Mouse (Mus musculus) kidney, postnatal 0 days (tissue): ENCODE measurements around the gene Mmp2. TPM values are rescaled to one million over a fixed set of nuclear protein-coding genes. Genes with fewer than 3 reads are reported as not detected.
"Not testable (repeated sequence)": the region's sequence is repeated elsewhere in the genome, so short reads cannot be mapped to it uniquely, and the experiment has no call there.

Experiments
- ATAC-seq: fragments of 200-750 bp; cut with Nextera tagmentation; replicated peaks from 2 replicates; pipeline ENCODE4 v1.8.0; 2017; ENCODE audit warnings: low read depth, moderate number of reproducible peaks, moderate TSS enrichment, moderate library complexity; ENCODE audit not compliant: low FRiP score
- DNase-seq: peaks from one replicate; pipeline ENCODE4 v3.0.0-alpha.2; 2016; ENCODE audit warnings: low spot score
- H3K27ac ChIP-seq: fragments of 300-500 bp; sonication (generic); 2 replicates; pipeline ENCODE4 v1.5.1; 2014; ENCODE audit warnings: mild to moderate bottlenecking
- H3K27me3 ChIP-seq: fragments of 300-500 bp; sonication (generic); 2 replicates; pipeline ENCODE4 v1.6.1; 2014; ENCODE audit warnings: low read length, mixed read lengths; ENCODE audit not compliant: insufficient read depth
- H3K36me3 ChIP-seq: fragments of 300-500 bp; sonication (generic); 2 replicates; pipeline ENCODE4 v1.6.1; 2014; ENCODE audit warnings: low read length, mixed read lengths; ENCODE audit not compliant: insufficient read depth
- H3K4me1 ChIP-seq: fragments of 300-500 bp; sonication (generic); replicated peaks from 2 replicates; pipeline ENCODE4 v1.6.1; 2014; ENCODE audit warnings: antibody characterized with exemption, low read length, mixed read lengths; ENCODE audit not compliant: insufficient read depth
- H3K4me2 ChIP-seq: fragments of 300-500 bp; sonication (generic); 2 replicates; pipeline ENCODE4 v1.6.1; 2014; ENCODE audit warnings: mild to moderate bottlenecking, low read length, moderate library complexity, mixed read lengths
- H3K4me3 ChIP-seq: fragments of 300-500 bp; sonication (generic); replicated peaks from 2 replicates; pipeline ENCODE4 v1.5.1; 2014; ENCODE audit warnings: low read depth, low read length
- H3K9ac ChIP-seq: fragments of 300-500 bp; sonication (generic); 2 replicates; pipeline ENCODE4 v1.6.1; 2014; ENCODE audit warnings: low read depth, low read length
- H3K9me3 ChIP-seq: fragments of 300-500 bp; sonication (generic); replicated peaks from 2 replicates; pipeline ENCODE4 v1.6.1; 2016; ENCODE audit warnings: low read length, inconsistent platforms, mixed read lengths
- CTCF ChIP-seq: IDR thresholded peaks from 2 replicates; pipeline ENCODE4 v1.5.1; 2016; ENCODE audit warnings: antibody characterized with exemption, low read depth, mild to moderate bottlenecking, moderate library complexity
- WGBS: fragments of 180-500 bp; shearing (Covaris S2); extraction: QIAGEN DNeasy Blood & Tissue Kit; methylation state at CpG from one replicate; pipeline ENCODE4 v1.1.7; 2014; 5-methylcytosine and 5-hydroxymethylcytosine counted together
- polyA plus RNA-seq: library from polyadenylated mRNA; unstranded; fragments of >200 nt; fragmentation: Nextera tagmentation; extraction: Ambion mirVana; gene quantifications from 2 replicates; pipeline ENCODE4 v1.2.1, GENCODE M21; 2015

Mmp2 gene
- polyA plus RNA-seq, 1 experiment from 2014 or later: 136 TPM

GRCm38 (mm10) chr8:92881247-92881646, 54.2 kb downstream of the Mmp2 start:
- 47% methylated on average over 4 of the region's 4 CpGs for WGBS
- Histone ChIP-seq H3K9ac (no peak overlapping the region), H3K4me1 (no peaks in the 10 kb centered on the region), H3K4me2 (no peak overlapping the region), H3K9me3 (no peaks in the 10 kb centered on the region), H3K27me3 (no peaks in the 10 kb centered on the region), H3K36me3 (no peaks in the 10 kb centered on the region), H3K4me3 (no peak overlapping the region), H3K27ac (no peak overlapping the region)
- DNase-seq (no peak), ATAC-seq (no peak)
- TF ChIP-seq CTCF: no peak

- Histone ChIP-seq H3K9ac (no peak overlapping the region), H3K4me1 (no peaks in the 10 kb centered on the region), H3K4me2 (no peak overlapping the region), H3K9me3 (no peaks in the 10 kb centered on the region), H3K27me3 (no peaks in the 10 kb centered on the region), H3K4me3 (no peak overlapping the region), H3K27ac (no peak overlapping the region), H3K36me3 (no peaks in the 10 kb centered on the region)
- DNase-seq (peak; percentile 74), ATAC-seq (no peak)
- TF ChIP-seq CTCF: peak; percentile 71
- WGBS: 45% methylated on average over 2 of the region's 2 CpGs
Observed at GRCm38 (mm10) chr8:92883771-92884170, 56.7 kb downstream of the Mmp2 start.

- not testable (repeated sequence) for H3K27ac ChIP-seq, H3K4me1 ChIP-seq, H3K27me3 ChIP-seq, ATAC-seq, H3K36me3 ChIP-seq, DNase-seq, H3K4me3 ChIP-seq, H3K9me3 ChIP-seq, H3K9ac ChIP-seq, H3K4me2 ChIP-seq
- WGBS: 68% methylated on average over 3 of the region's 3 CpGs
Observed at GRCm38 (mm10) chr8:92892216-92892615, 65.1 kb downstream of the Mmp2 start.

DNA sequence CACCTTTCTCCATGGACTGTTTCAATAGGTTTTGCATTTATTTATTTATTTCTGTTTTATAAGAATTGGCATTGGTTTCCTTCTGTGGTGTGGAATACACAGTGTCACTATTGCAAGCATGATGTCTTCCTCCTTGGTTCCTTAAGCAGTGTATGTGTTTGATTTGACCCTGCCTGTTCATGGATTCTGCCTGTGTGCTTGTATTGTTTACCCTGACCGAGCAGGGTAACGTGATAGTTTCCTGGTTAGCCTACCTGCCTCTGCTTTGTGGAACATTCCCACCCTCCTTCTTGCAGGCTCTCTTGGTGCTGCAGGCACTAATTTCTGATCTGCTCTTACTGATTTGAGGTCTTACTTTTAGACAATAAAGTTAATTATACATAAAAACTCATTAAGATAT, 66.8 kb downstream of the Mmp2 start:
- TF ChIP-seq CTCF: no peak
- no peaks in the 10 kb centered on the region for H3K36me3 ChIP-seq
- no peaks in the 10 kb centered on the region for H3K27me3 ChIP-seq
- no peaks in the 10 kb centered on the region for H3K4me1 ChIP-seq
- H3K4me3 ChIP-seq: no peak overlapping the region
- H3K4me2 ChIP-seq: no peak overlapping the region
- WGBS: 65% methylated on average over 2 of the region's 2 CpGs
- no peak overlapping the region for H3K27ac ChIP-seq
- DNase-seq (no peak), ATAC-seq (no peak)
- no peak overlapping the region for H3K9ac ChIP-seq
- H3K9me3 ChIP-seq: no peaks in the 10 kb centered on the region

- no peak overlapping the region for H3K4me2 ChIP-seq
- no peaks in the 10 kb centered on the region for H3K4me1 ChIP-seq
- no peak overlapping the region for H3K27ac ChIP-seq
- DNase-seq (no peak), ATAC-seq (no peak)
- H3K36me3 ChIP-seq: no peaks in the 10 kb centered on the region
- no peaks in the 10 kb centered on the region for H3K27me3 ChIP-seq
- WGBS: 88% methylated on average over 7 of the region's 7 CpGs
- H3K9me3 ChIP-seq: no peaks in the 10 kb centered on the region
- H3K4me3 ChIP-seq: no peak overlapping the region
- no peak overlapping the region for H3K9ac ChIP-seq
- TF ChIP-seq CTCF: no peak
Observed at GRCm38 (mm10) chr8:92895053-92895452, 68.0 kb downstream of the Mmp2 start.

- 63% methylated on average over 1 of the region's 1 CpGs for WGBS
- Histone ChIP-seq H3K27ac (no peak overlapping the region), H3K27me3 (no peaks in the 10 kb centered on the region), H3K4me3 (no peak overlapping the region), H3K36me3 (no peaks in the 10 kb centered on the region), H3K4me1 (no peaks in the 10 kb centered on the region), H3K9me3 (no peaks in the 10 kb centered on the region), H3K9ac (no peak overlapping the region), H3K4me2 (no peak overlapping the region)
- no peak for TF ChIP-seq CTCF
- no peak for DNase-seq
- ATAC-seq: no peak
Observed at GRCm38 (mm10) chr8:92896056-92896455, 69.0 kb downstream of the Mmp2 start.

- ATAC-seq: no peak
- H3K36me3 ChIP-seq: no peaks in the 10 kb centered on the region
- H3K27me3 ChIP-seq: no peaks in the 10 kb centered on the region
- no peak for TF ChIP-seq CTCF
- H3K27ac ChIP-seq: no peak overlapping the region
- DNase-seq: peak; percentile 42
- H3K4me1 ChIP-seq: no peaks in the 10 kb centered on the region
- H3K9ac ChIP-seq: no peak overlapping the region
- H3K4me2 ChIP-seq: no peak overlapping the region
- H3K4me3 ChIP-seq: no peak overlapping the region
- H3K9me3 ChIP-seq: no peaks in the 10 kb centered on the region
- 59% methylated on average over 5 of the region's 5 CpGs for WGBS
Observed at GRCm38 (mm10) chr8:92896611-92897010, 69.5 kb downstream of the Mmp2 start.
